Mouse (Mus musculus) cerebellum, adult 2 months (tissue): ENCODE data around the gene Cacnb4. TPM values are rescaled to one million over a fixed set of nuclear protein-coding genes. Genes with fewer than 3 reads are reported as not detected.

Experiments used
- DNase-seq, 2 experiments: peaks; one replicate each; pipeline ENCODE4 v3.0.0; 2021
- H3K27ac ChIP-seq: fragments of 200-500 bp; 2 replicates; pipeline ENCODE4 v1.5.1; 2012; ENCODE audit warnings: low read length, control low read depth, inconsistent platforms; ENCODE audit not compliant: insufficient read depth
- H3K27me3 ChIP-seq: fragments of 200-500 bp; 2 replicates; pipeline ENCODE4 v1.6.1; 2012; ENCODE audit warnings: inconsistent platforms, mild to moderate bottlenecking, low read length, moderate library complexity; ENCODE audit not compliant: control insufficient read depth, insufficient read depth
- H3K4me1 ChIP-seq: fragments of 200-500 bp; 2 replicates; pipeline ENCODE4 v1.6.1; 2011; ENCODE audit warnings: low read length; ENCODE audit not compliant: control insufficient read depth, insufficient read depth
- H3K4me3 ChIP-seq: fragments of 200-500 bp; replicated peaks from 2 replicates; pipeline ENCODE3; 2011; ENCODE audit warnings: mild to moderate bottlenecking, low read depth, low read length, control low read depth; ENCODE audit not compliant: insufficient read depth
- CTCF ChIP-seq: fragments of 200-500 bp; IDR thresholded peaks from 2 replicates; pipeline ENCODE4 v1.5.1; 2011; ENCODE audit warnings: low read depth, mild to moderate bottlenecking, control low read depth, low read length, moderate library complexity, borderline replicate concordance; ENCODE audit not compliant: insufficient read depth
- POLR2A ChIP-seq: fragments of 200-500 bp; IDR thresholded peaks from 2 replicates; pipeline ENCODE4 v1.6.1; 2011; ENCODE audit warnings: low read length, control low read depth, borderline replicate concordance; ENCODE audit not compliant: insufficient read depth
- WGBS: fragments of 180-500 bp; shearing (Covaris S2); methylation state at CpG from one replicate; pipeline ENCODE4 v1.1.7; 2018; 5-methylcytosine and 5-hydroxymethylcytosine counted together
- polyA plus RNA-seq: library from polyadenylated mRNA; depleted of rRNA; stranded (reverse); fragments of >200 nt; gene quantifications from 2 replicates; pipeline ENCODE4 v1.2.3, GENCODE M21; 2012

The Cacnb4 gene
- polyA plus RNA-seq, 1 experiment = 64.7 TPM

DNA sequence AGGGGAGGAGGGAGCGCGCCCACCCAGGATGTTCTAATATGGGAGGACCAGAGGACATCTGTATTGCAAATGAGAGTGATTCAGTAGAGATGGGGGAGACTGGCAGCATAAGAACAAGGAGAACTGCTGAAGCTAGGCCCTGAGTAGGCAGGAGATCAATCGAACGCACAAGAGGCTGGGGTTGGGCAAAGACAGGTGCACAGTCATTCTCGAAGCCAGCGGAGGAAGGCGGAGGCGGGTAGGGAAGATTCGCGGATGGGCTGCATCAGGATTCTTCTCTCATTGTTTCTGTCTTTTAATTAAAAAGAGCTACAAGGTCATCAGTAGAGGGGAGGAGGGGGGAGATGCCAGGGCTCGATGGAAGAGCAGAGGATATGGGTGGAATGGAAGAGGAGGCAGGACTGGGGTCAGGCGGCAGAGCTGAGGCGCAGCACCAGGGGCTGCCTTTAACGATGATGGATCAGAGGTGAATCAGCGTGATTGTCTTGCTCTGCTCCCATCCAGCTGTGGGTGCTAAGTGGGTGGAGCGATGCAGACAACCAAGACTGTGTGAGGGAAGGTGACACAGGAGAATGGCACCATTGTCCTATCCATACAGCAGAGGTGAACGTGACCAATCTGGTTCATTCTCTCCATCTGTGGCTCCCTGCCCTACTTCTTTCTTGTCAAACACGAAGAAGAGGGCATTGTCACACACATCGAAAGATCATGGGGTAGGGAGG, 166.7 kb downstream of the Cacnb4 start:
- DNase-seq = no peak
- TF ChIP-seq POLR2A = no peak
- TF ChIP-seq CTCF = no peak
- WGBS = 79% methylated on average over 19 of the region's 19 CpGs
- peaks cover 30% of the 10 kb centered on the region for H3K4me1 ChIP-seq
- no peaks in the 10 kb centered on the region for H3K27me3 ChIP-seq
- H3K27ac ChIP-seq = peak overlapping the region; percentile 10; the same call in 1 of the 2 replicates
- H3K4me3 ChIP-seq = no peak overlapping the region

DNA sequence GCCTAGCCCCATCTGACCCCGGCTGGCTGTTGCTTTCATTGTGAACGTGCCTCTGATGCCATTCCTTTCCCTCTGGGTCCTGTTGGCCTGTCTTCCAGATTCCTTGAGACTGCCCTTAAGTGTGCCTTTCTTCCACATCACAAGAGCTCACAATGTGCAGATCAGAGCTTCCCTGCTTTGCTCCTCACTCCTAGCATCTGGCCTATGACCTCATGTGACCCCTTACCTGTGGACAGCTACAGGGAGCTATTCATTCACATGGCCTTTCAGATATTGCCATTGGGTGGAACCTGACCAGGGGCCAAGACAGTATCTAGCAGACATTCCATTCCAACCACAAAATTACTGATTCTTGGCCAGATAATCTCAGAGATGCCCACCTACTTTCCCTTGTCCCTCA, 171.5 kb downstream of the Cacnb4 start:
- peak in 1 of 2 experiments; percentile 47 for DNase-seq
- 11% methylated on average over 2 of the region's 2 CpGs for WGBS
- no peak overlapping the region for H3K4me3 ChIP-seq
- no peak for TF ChIP-seq POLR2A
- no peak for TF ChIP-seq CTCF
- H3K4me1 ChIP-seq = peaks cover 29% of the 10 kb centered on the region
- peak overlapping the region; percentile 77 for H3K27ac ChIP-seq
- no peaks in the 10 kb centered on the region for H3K27me3 ChIP-seq

DNA sequence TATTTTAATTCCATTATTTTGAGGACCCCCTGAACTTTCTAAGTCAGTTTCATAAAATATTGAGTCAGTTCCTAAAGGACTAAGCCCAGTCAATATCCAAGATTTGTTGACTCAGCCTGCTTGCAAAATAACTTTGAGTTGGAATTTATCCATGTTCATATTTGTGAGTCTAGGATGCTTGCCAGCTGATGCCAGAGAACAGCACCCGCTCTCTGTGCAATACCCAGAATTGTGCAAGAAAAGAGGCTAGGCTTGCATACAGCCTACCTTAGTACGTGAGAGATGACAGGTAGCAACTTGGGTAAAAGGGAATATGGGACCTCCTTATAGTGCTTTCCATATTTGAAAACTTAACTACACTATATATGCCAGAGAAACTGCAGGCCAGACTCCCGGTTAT, 171.9 kb downstream of the Cacnb4 start:
- Histone ChIP-seq H3K4me3 (no peak overlapping the region), H3K27me3 (no peaks in the 10 kb centered on the region), H3K27ac (peak overlapping the region; percentile 77), H3K4me1 (peaks cover 29% of the 10 kb centered on the region)
- peak; percentile 46 to 85 for DNase-seq
- WGBS = 9% methylated on average over 3 of the region's 3 CpGs
- TF ChIP-seq POLR2A (no peak), CTCF (no peak)

DNA sequence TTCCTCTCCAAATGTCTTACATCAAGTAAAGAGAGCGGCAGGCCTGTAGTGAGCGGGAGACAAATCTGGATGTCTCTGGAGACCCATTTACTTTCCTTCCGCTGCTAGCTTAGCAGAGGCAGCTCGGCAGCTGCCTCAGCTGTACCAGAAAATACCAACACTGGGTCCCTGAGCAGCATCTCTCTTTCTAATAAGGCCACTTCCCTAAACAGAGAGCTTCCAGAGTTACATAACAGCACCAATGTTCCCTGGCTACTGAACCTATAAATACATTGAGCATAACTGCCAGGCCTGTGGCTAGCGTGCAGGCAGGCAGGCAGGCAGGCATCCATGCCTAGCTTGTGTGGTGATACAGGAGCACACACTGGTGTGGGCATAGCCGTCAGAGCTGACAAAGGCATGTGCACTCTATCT, 176.8 kb downstream of the Cacnb4 start:
- Histone ChIP-seq H3K4me1 (peaks cover 49% of the 10 kb centered on the region), H3K4me3 (no peak overlapping the region), H3K27ac (peak overlapping the region; percentile 89), H3K27me3 (no peaks in the 10 kb centered on the region)
- DNase-seq = peak; percentile 75 to 89
- 11% methylated on average over 6 of the region's 6 CpGs for WGBS
- TF ChIP-seq POLR2A (peak; percentile 42; the same call in 1 of the 2 replicates), CTCF (no peak)

DNA sequence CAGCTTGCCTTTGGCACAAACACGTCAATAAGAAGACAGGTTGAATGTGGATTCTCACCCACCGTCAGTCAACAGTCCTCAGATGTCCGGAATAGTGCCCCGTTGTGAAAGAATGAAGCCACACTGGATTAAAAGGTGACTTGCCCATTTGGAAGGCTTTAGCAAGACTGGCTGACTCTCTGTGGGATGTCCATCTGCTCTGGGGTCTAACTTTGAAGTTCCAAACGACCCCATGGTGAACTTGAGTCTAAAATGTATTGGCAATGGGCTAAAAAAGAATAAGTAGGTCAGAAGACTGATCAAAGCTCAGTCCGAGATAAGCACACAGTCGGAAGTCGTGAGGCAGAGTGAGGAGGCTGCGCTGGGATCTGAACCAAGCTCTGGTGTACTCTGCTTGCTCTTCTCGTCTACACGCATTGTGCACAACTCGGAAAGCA, 177.5 kb downstream of the Cacnb4 start:
- 16% methylated on average over 12 of the region's 12 CpGs for WGBS
- H3K27me3 ChIP-seq = no peaks in the 10 kb centered on the region
- peak; percentile 60 to 75 for DNase-seq
- H3K4me1 ChIP-seq = peaks cover 49% of the 10 kb centered on the region
- TF ChIP-seq POLR2A (no peak), CTCF (no peak)
- H3K4me3 ChIP-seq = no peak overlapping the region
- H3K27ac ChIP-seq = peak overlapping the region; percentile 89

DNA sequence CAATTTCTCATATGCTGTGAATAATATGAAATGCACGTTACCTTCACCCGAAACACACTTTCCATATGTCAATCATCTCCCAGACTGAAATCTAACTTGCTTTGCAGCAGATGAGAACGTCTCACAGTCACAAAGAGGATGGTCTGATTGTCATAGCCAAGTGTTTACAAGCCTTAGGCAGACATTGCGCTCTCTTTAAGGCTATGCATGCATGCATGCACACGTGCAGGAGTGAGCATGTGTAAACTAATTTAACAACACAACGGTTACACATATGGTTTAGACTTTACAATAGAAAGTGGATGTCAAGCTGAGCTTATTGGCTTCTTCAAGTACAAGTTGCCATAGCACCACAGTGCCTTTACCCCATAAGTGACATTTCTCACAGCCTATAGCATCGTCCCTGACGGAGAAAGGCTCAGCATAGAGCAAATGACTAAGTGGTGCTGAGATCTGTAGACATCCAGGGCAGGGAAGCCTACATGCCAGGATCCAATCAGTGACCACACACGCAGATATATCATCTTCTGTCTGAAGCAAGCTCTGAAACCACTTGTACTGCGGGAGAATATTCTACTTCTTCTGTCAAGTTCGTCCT, 181.4 kb downstream of the Cacnb4 start:
- peak overlapping the region; percentile 14; the same call in 1 of the 2 replicates for H3K27ac ChIP-seq
- H3K4me1 ChIP-seq = peaks cover 41% of the 10 kb centered on the region
- WGBS = 34% methylated on average over 11 of the region's 11 CpGs
- H3K27me3 ChIP-seq = no peaks in the 10 kb centered on the region
- no peak overlapping the region for H3K4me3 ChIP-seq
- no peak for TF ChIP-seq CTCF
- no peak for TF ChIP-seq POLR2A
- DNase-seq = peak in 1 of 2 experiments; percentile 49

DNA sequence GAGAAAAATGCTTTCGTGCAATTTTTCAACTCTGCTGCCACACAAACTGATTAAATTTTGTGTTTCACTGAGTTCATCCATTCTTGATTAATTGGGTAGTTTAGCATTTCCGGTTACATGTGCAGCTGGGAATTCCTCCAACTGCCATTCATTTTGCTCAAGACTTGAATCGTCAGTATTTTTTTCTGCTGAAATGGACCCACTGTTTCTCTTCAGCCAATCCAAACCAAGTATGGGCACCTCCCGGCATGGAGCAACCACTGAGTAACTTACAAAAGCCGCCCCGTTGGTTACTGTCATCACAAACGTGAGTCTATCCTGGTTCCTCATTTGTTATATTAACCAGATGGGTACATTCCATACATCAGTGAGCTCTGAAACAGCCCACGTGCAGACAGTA, 182.4 kb downstream of the Cacnb4 start:
- H3K4me3 ChIP-seq = no peak overlapping the region
- H3K27me3 ChIP-seq = no peaks in the 10 kb centered on the region
- peak in 1 of 2 experiments; percentile 9 for DNase-seq
- TF ChIP-seq POLR2A = no peak
- TF ChIP-seq CTCF = no peak
- peaks cover 33% of the 10 kb centered on the region for H3K4me1 ChIP-seq
- 28% methylated on average over 8 of the region's 8 CpGs for WGBS
- peak overlapping the region; percentile 39; the same call in 1 of the 2 replicates for H3K27ac ChIP-seq
